Mouse (Mus musculus) liver, adult 2 months (tissue): ENCODE data around the gene Ppa2.

ENCODE experiments used
- CTCF ChIP-seq: fragments of 200-500 bp; IDR thresholded peaks from 2 replicates; pipeline ENCODE4 v1.5.1; 2011; ENCODE audit warnings: low read depth, low read length, control low read depth
- POLR2A ChIP-seq: fragments of 200-500 bp; IDR thresholded peaks from 2 replicates; pipeline ENCODE4 v1.6.1; 2011; ENCODE audit warnings: low read length, control low read depth; ENCODE audit not compliant: insufficient read depth; ENCODE audit errors: extremely low read depth

GRCm38 (mm10) chr3:133341106-133341505 lies 31.2 kb downstream of the Ppa2 start:
- TF ChIP-seq CTCF = no peak
- TF ChIP-seq POLR2A = no peak
